Mouse (Mus musculus) layer of hippocampus, postnatal 10 days (tissue): ENCODE results near the gene Lgals4. TPM values are rescaled to one million over a fixed set of nuclear protein-coding genes. Genes with fewer than 3 reads are reported as not detected.
A peak's percentile ranks its signal among the peaks of the same experiment; 100 is the strongest.

ENCODE experiments used
- DNase-seq, 2 experiments: peaks; one replicate each; pipeline ENCODE4 v3.0.0; 2021; ENCODE audit warnings: low spot score in 2 of 2
- long read RNA-seq: library from polyadenylated mRNA; stranded (forward); transcript quantifications from one replicate; pipeline ENCODE4 v2.0.0, GENCODE M21; 2023
- total RNA-seq, 2 experiments: library from RNA; stranded (reverse); gene quantifications; 2 replicates each; pipeline ENCODE4 v1.2.3; 2021

Lgals4 gene
- total RNA-seq, result 1 to 10 TPM; 2.1 to 2.7 TPM
- long read RNA-seq, partial matches to known transcripts, result 0 of 1 reads
- long read RNA-seq, other reads (novel, unspliced or antisense), result 0 of 1 reads

DNA sequence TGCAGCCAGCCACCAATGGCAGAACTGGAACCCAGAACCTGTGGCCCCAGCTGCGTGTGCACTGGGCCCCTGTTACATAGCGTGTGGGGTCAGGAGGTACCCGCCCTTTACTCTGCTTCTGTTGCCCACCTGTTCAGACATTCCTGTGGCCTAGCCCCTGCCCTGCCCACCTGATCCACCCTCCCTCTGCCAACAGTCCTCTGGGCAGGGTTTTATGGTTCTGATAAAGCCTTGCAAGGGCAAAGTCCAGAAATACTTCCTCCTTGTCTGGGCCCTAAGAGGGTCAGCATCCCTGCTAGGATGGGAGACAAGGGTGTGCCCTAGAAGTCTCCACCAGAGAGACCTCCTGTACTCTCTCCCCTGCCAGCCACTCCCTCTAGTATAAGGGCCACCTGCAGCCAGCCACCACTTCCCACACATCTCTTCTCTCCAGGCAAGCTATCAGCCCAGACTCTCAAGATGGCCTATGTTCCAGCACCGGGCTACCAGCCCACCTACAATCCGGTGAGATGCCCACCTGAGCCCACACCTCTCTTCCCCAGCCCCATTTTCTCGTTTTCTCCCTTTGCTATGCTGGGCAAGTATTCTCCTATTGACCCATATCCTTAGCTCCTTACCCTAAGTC lies at the start of gene Lgals4:
Gene Lgals4 (plus strand): TSS at position 132 of the 625 bp plus-strand sequence.
- DNase-seq, result no peak

GRCm38 (mm10) chr7:28785161-28785560 lies 48.5 kb upstream of the Lgals4 start:
- no peak for DNase-seq

- DNase-seq, result no peak
Observed at GRCm38 (mm10) chr7:28787884-28788283, 45.8 kb upstream of the Lgals4 start.

DNA sequence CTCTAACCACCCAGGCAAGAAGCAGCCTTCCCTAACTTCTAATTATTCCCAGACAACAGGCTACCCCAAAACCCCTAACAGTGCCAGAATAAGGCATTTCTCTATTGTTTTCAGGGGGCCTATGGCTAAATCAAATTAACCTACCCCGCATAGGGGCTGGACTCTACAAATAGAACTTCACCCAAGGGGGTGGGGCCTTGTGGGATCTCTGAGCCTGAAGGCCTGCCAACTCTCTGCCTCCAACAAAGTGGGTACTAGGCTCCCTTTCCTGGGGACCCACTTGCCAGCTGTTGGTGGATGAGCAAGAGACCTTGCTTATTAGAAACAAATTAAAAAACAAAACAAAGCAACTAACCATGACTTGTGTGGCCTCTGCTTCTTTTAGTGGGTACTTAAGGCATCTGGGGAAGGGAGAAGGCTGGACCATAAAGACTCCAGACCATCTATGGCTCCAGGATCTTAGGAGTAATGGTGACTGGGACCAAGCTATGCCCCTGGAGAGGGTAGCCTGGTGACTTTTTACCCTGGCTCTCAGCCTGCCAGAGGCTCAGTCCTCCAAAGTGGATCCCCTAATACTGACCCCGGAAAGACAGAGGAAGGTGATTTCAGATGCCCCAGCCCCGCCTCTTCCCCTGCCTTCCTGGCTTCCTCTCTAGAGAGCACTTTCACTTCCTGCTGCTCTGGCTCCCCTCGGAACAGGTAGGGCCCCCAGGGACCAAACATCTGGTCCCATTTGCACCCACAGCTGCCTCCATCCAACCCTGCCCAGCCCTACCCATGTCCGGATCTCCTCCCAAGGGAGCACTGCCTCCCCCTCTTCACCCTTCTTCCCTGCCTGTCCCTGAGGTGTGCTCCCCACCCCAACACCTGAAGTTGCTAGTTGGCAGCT lies 45.1 kb upstream of the Lgals4 start, which contains the start of gene Rinl:
Gene Rinl (plus strand): TSS at position 663 of the 889 bp plus-strand sequence.
- DNase-seq, result no peak

- no peak for DNase-seq
Observed at GRCm38 (mm10) chr7:28789235-28789634, 44.4 kb upstream of the Lgals4 start.

DNA sequence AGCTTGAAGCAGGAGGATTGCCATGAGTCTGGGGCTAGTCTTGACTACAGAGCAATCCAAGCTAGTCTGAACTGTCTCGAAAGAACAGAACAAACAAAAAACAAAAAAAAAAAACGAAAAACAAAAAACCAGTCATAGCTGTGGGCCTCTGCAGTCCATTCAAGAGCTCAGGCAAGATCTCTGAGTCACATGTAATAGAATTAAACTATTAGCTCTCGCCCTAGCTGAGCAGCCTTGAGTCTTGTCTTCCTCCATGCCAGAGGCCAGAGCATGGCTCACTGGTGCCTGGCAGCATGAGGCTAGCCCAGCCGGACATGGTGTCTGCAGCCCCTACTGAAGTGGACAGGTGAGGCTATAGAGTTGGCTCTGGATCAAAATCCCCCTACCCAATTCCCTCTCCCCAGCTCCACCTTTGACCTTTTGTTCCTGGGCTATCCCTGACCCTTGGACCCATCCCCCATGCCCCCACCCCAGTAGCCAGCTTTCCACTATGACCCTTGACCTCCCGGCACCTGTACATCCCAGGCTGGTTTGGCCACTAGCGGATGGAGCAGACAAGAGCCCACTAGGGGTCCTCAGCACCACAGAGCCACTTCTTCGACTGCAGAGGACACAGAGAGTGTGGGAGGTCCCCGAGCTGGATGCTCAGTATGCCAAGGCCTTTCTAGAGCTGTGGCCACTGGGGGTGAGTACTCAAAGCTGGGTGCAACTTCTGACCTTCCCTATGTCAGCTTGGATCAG lies 43.4 kb upstream of the Lgals4 start:
- DNase-seq, result no peak

DNA sequence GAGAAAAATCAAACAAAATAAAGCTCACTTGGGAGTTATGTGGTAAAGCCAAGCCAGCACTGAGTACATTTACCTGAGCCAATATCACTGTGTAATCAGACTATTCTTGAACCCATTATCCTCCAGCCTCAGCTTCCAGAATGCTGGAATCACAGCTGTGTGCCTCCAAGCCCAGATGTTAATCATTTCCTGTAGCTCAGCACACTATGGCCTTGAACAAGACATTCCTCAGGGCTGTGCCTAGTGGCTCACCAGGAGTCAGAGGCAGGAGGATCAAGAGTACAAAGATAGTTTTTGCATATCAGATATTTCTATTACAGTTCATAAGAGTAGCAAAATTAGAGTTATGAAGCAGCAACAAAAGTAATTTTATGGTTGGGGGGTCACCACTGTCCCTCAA lies 41.9 kb upstream of the Lgals4 start:
- no peak for DNase-seq

DNA sequence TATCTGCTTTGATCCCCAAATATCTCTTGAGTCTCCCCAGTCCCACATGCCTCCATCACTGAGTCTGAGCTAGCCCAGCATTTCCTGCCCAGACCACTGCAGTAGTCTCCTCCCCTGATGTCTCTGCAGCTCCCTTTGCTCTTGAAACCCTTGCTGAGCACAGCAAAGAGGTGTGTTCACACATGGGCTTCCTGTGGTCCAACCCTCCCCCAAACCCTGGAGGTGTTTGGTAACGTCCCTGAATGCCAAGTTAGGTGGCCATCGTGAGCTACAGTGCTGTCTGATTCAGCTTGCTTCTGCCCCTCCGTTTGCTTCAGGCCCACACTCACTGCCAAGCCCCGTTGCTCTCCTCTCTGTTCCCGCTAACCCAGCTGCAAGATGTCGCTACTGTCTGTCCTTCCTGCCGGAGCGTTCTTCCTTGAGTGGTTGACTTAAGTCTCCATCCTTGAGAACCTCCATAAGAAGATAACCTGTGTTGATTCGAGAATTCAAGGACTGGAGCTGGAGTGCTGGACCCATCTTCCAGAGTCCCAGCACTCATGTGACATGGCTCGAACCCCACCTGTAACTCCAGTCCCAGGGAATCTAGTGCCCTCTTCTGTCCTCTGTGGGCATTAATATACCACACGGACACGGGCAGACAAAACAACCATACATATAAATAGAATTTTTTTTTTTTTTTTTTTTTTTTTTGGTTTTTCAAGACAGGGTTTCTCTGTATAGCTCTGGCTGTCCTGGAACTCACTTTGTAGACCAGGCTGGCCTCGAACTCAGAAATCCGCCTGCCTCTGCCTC lies 41.1 kb upstream of the Lgals4 start:
- no peak for DNase-seq

- DNase-seq, result no peak
Observed at GRCm38 (mm10) chr7:28793834-28794233, 39.8 kb upstream of the Lgals4 start.

DNA sequence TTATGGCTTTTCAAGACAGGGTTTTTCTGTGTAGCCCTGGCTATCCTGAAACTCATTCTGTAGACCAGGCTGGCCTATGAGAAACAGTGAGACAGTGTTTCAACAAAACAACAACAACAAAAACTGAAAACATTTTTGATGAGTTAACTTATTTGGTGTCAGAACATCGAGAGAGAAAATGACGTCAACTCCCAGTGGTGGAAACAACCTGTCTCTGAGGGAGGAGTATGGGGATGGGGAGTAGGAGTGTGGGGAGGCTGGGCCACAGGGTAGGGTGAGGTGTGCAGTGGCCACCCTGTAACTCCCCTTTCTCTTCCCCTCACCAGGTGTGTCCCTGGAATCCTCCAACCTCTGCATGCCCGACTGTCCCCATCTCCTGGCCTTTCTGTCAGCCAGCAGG lies 39.2 kb upstream of the Lgals4 start:
- no peak for DNase-seq

- no peak for DNase-seq
Observed at GRCm38 (mm10) chr7:28795832-28796231, 37.8 kb upstream of the Lgals4 start.

- peak; percentile 74 to 85 for DNase-seq
Observed at GRCm38 (mm10) chr7:28796562-28796975, 37.1 kb upstream of the Lgals4 start.

GRCm38 (mm10) chr7:28799994-28800393 lies 33.7 kb upstream of the Lgals4 start:
- DNase-seq, result no peak

GRCm38 (mm10) chr7:28801451-28801850 lies 32.2 kb upstream of the Lgals4 start:
- DNase-seq, result no peak

DNA sequence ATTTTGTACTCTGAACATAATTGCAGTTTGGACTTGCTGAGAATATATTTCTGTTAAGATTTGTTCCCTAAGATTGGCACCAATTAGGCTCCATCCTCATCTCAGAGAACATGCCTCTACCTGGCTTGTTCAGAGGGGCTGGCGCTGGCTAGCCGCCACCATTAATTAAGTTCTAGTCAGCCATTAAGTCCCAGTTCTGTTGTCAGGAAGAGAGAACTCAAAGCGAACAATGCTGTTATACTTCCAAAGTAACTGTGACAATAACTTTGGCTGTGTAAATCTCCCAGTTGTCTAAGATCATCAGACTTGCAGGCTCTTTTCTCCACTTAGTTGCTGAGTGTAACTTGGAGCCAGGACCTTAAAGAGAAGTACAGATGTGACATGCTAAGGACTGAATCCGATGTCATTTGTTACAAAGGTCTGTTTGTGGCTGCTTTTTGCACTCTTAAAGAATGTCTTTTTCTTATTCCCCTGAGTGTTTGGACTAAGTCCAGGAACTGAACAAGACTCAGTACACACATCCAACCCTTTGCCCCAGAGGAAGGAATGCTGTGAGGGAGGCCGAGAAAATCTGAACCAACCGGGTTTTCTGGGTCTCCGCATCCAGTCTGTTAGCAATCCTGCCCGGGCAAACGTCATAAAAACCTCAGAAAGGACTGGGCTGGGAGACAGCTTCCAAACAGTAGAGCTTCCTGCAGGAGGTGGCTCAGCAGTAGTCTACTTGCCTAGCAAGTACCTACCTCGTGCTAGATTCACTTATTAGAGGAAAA lies 31.6 kb upstream of the Lgals4 start:
- no peak for DNase-seq

DNA sequence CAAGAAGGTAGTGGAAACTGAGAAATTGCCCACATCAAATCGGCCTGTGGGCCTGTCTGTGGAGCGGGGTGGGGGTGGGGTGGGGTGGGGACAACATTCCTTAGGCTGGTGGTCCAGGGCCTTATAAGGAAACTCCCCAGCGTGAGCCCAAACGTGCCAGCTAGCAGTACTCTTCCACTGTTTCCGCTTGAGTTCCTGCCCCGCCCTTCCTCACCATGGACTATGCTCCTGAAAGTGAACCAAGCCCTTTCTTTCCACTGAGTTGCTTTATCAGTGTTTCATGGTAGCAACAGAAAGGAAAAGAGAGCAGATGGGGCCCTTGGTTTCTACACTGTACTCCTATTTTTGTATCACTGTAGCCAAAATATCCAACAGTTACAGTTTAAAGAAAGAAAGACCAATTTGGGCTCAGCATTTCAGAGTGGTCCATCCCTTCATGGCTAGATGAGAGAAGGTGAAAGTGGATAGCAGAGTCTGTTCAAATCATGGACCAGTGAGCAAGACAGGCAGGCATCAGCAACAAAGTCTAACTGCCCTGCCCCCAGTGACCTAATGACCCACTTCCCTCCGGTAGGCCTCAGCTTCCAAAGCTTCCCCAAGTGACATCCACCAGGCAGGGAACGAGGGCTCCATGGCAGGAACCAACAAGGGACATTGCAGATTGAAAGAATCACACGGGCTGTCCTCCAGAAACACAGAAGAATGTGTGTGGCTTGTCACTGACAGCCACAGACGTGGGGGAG lies 30.6 kb upstream of the Lgals4 start:
- no peak for DNase-seq

DNA sequence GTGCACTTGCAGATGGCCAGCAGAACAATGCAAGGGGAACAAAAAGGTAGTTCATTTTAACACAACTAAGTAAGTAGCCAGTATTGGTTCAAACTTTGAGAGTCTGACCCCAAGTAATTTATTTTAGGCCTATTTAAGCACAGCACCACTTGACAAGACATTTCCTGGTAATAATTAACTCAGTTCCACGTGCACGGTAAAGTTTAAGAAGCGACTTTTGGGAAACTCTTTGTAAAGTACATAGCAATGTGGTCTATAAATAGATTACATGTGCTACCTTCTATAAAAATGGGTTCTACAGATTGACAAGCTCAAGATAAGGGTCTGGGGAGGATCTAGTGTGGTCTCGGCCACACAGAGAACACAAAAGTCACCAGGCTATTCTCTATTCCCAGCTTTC lies 29.9 kb upstream of the Lgals4 start:
- DNase-seq, result no peak

GRCm38 (mm10) chr7:28806869-28807268 lies 26.8 kb upstream of the Lgals4 start:
- no peak for DNase-seq

- DNase-seq, result no peak
Observed at GRCm38 (mm10) chr7:28807641-28808220, 25.9 kb upstream of the Lgals4 start.
